Mouse (Mus musculus) ZHBTc4 (cell line): Measurements from ENCODE around the gene Gm47995.

Source experiments
- DNase-seq: peaks from one replicate; pipeline ENCODE4 v3.0.0-alpha.2; 2011; ENCODE audit warnings: low read depth, low spot score

The Gm47995 gene

DNA sequence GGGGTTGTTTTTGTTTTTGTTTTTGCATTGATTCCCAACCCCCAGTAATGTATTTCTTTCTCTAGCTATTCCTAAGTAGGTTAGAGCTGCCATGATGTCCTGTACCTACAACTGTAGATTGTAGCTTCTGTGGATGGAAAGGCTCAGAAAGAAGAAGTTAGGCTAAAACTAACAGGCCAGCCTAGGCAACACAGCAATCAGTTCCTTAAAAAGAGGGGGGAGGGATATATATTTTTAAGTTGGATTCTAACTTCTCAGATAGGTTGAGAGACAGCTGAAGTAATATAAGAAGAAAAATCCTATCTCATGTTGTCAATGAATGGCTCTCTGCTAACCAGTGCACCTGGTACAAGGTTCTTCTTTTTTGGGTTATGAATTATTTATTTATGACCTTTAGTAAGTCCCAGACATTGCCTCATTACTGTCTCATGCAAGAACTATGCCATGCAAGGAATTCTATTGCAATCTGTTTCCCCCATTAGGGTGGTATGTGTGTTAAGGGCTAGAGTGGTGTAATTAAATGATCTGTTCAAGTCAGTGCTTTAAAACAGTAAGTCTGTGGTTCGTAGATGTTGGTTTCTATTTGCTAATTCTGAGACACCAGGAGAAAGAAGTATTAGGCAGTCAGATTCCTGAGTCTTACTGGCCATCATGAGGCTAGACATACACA lies 30.2 kb downstream of the Gm47995 start:
- no peak for DNase-seq

DNA sequence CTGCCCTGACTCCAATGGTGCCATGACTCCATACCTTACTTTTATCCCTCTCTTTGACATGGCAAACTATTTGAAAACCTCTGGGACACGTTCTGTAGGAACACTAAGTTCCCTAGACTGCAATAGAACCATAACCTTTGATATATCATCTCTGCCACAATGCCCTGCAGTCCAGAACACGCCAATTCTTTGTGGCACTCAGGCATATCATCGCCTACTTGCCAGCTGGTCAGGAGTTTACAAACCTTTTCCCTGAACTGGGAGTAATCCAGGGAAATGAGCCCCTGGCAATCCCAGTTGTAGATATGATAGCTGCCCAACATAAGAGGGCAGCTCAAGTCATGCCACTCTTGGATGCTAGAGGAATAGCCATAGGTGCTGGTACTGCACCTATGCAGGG lies 34.1 kb downstream of the Gm47995 start:
- no peak for DNase-seq

DNA sequence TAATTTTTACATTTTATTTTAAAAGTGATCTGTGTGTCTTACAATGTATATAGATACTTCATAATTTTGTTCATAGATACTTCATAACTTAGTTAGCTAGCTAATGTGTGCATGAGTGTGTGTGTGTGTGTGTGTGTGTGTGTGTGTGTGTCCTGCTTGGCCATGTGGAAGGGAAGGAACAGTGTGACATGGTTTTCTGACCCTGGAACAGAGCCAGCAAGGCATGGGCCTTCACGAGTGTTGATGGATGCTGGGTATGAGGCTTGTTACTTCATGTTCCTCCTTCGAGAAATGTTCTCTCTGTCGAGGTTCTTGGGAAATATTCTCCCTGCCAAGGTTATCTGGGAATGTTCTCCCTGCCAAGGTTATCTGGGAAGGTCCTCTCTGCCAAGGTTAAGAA lies 35.5 kb downstream of the Gm47995 start:
- DNase-seq: no peak

DNA sequence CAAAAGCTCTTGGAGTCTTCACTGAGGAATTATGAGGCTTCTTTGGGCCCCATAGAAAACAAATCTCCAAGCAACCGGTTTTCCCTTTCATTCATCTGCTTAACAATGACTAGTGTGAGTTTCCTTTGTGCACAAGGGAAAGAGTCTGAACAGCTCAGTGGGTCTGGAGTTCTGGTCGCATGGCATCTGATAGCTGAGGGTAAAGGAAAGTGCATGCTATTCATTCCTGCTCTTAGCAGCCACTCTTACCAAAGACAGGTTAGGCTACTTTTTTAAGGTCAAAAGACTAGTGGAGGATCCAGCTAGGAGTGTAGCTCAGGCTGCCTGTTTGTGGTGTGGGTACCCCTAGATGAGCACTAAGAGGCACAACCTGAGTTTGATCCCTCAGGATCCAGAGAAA lies 37.3 kb downstream of the Gm47995 start:
- DNase-seq: peak; percentile 61

- DNase-seq: no peak
Measured at GRCm38 (mm10) chr1:151236141-151236930, 38.1 kb downstream of the Gm47995 start.

GRCm38 (mm10) chr1:151237780-151238179 lies 39.5 kb downstream of the Gm47995 start:
- no peak for DNase-seq

GRCm38 (mm10) chr1:151243332-151243731 lies 45.1 kb downstream of the Gm47995 start:
- DNase-seq: no peak

DNA sequence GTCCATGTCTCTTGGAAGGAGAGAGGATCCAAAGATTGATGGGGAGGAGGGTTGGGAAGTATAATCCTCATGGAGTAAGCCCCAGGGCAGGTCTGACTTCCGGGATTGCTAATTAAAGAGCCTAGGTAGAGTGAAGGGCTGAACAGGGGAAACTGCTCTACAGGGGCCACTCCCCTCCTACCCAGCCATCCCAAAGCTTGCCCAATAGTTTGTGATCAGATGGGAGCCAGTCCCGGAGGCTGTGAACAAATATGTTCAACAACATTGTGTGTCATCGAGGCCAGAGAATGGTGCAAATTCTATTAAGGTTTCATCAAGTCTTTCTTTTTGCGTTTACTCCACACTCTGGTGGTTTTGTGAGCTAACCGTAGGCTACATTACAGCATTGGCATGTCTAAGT lies 45.8 kb downstream of the Gm47995 start:
- no peak for DNase-seq

GRCm38 (mm10) chr1:151244761-151245160 lies 46.5 kb downstream of the Gm47995 start:
- DNase-seq: peak; percentile 64

DNA sequence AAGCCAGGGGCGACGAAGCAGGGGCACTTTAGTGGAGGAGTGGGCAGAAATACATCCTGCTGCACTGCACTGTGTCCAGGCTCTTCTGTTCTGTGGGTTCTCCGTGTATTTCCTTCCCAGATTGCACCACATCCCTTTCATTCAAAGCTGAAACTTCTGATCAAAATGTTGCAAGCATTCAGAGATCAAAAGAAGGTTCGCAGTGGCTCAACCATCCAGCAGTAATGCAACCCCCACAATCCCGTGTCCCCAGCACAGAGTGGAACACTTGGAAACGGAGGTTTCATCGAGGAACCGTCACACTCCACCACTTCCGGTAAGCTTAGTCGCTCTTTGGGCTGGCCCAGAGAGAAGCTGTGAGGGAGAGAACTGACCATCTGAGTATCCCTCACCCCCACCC lies 46.9 kb downstream of the Gm47995 start:
- no peak for DNase-seq

- DNase-seq: no peak
Measured at GRCm38 (mm10) chr1:151245846-151246245, 47.6 kb downstream of the Gm47995 start.
